Mouse (Mus musculus) G1E (cell line): Measurements from ENCODE around the gene Cd109. TPM values are rescaled to one million over a fixed set of nuclear protein-coding genes. Genes with fewer than 3 reads are reported as not detected.

Source experiments
- ATAC-seq: 2 replicates; pipeline ENCODE4 v1.8.0; 2016; ENCODE audit warnings: mild to moderate bottlenecking; ENCODE audit not compliant: insufficient number of reproducible peaks, poor library complexity, low FRiP score, severe bottlenecking; ENCODE audit errors: extremely low read depth
- DNase-seq: peaks from one replicate; pipeline ENCODE4 v3.0.0; 2012; ENCODE audit warnings: low spot score
- H3K27me3 ChIP-seq: 2 replicates; pipeline ENCODE4 v1.6.1; 2012; ENCODE audit warnings: mild to moderate bottlenecking, low read length, inconsistent platforms; ENCODE audit not compliant: insufficient read depth
- H3K36me3 ChIP-seq: replicated peaks from 2 replicates; pipeline ENCODE3; 2012; ENCODE audit warnings: mild to moderate bottlenecking, inconsistent platforms
- H3K4me1 ChIP-seq: 2 replicates; pipeline ENCODE4 v1.6.1; 2012; ENCODE audit warnings: low read depth, low read length, inconsistent platforms, mixed read lengths; ENCODE audit not compliant: insufficient read depth
- H3K4me3 ChIP-seq: 2 replicates; pipeline ENCODE4 v1.5.1; 2012; ENCODE audit warnings: low read depth, mild to moderate bottlenecking, inconsistent platforms, low read length, moderate library complexity, mixed read lengths
- H3K9me3 ChIP-seq: replicated peaks from 2 replicates; pipeline ENCODE4 v1.6.1; 2012; ENCODE audit warnings: inconsistent platforms
- CTCF ChIP-seq: IDR thresholded peaks from 2 replicates; pipeline ENCODE4 v1.5.1; 2012; ENCODE audit warnings: low read depth, low read length, inconsistent platforms, mixed read lengths
- GATA1 ChIP-seq: IDR thresholded peaks from 2 replicates; pipeline ENCODE4 v1.6.1; 2012; ENCODE audit warnings: borderline replicate concordance, low read length, inconsistent platforms, mixed read lengths
- GATA2 ChIP-seq: IDR thresholded peaks from 2 replicates; pipeline ENCODE4 v1.6.1; 2012; ENCODE audit warnings: low read depth, low read length, inconsistent platforms, borderline replicate concordance
- POLR2AphosphoS5 ChIP-seq: IDR thresholded peaks from 2 replicates; pipeline ENCODE4 v1.6.1; 2012; ENCODE audit warnings: low read depth, low read length, inconsistent platforms; ENCODE audit not compliant: insufficient replicate concordance
- TAL1 ChIP-seq: conservative IDR thresholded peaks from 2 replicates; pipeline ENCODE4 v1.6.1; 2012; ENCODE audit warnings: low read depth, low read length, inconsistent platforms, mixed read lengths
- polyA plus RNA-seq: library from polyadenylated mRNA; stranded (reverse); fragments of >175 nt; gene quantifications from 2 replicates; pipeline ENCODE4 v1.2.3, GENCODE M21; 2012
- total RNA-seq, 2 experiments: library from RNA; stranded (forward) in 1 of 2; stranded (reverse) in 1 of 2; fragments of 200-1000 nt in 1 of 2; fragments of >200 nt in 1 of 2; fragmentation: Nextera tagmentation in 1 of 2; gene quantifications; 2 replicates each; pipeline ENCODE4 v1.2.3; 2014 to 2017

Gene Cd109
- total and polyA plus RNA-seq, 3 experiments: 0.61 to 29.0 (median 11.4) TPM

GRCm38 (mm10) chr9:78599927-78600326 is 15.4 kb upstream of the Cd109 start:
- no peaks in the 10 kb centered on the region for H3K9me3 ChIP-seq
- peaks cover 10% of the 10 kb centered on the region for H3K27me3 ChIP-seq
- DNase-seq: no peak
- no peaks in the 10 kb centered on the region for H3K36me3 ChIP-seq
- no peak for TF ChIP-seq GATA1
- no peak for TF ChIP-seq TAL1
- no peak for TF ChIP-seq POLR2AphosphoS5
- TF ChIP-seq GATA2: no peak
- TF ChIP-seq CTCF: no peak
- no peak for ATAC-seq
- H3K4me1 ChIP-seq: peaks cover 18% of the 10 kb centered on the region
- no peak overlapping the region for H3K4me3 ChIP-seq

GRCm38 (mm10) chr9:78601046-78601730 is 14.2 kb upstream of the Cd109 start:
- ATAC-seq: peak; percentile 45
- peak; percentile 47 for DNase-seq
- Histone ChIP-seq H3K9me3 (no peaks in the 10 kb centered on the region), H3K27me3 (peaks cover 10% of the 10 kb centered on the region), H3K4me3 (no peak overlapping the region), H3K4me1 (peaks cover 6% of the 10 kb centered on the region), H3K36me3 (no peaks in the 10 kb centered on the region)
- TF ChIP-seq CTCF (peak; percentile 53), GATA2 (no peak)

- no peak for ATAC-seq
Measured at GRCm38 (mm10) chr9:78614201-78614600, 1.1 kb upstream of the Cd109 start.

GRCm38 (mm10) chr9:78619285-78619684 is 3.9 kb downstream of the Cd109 start:
- Histone ChIP-seq H3K36me3 (no peaks in the 10 kb centered on the region), H3K9me3 (peaks cover 4% of the 10 kb centered on the region; the same call in 1 of the 2 replicates), H3K4me1 (peaks cover 19% of the 10 kb centered on the region), H3K27me3 (peaks cover 19% of the 10 kb centered on the region), H3K4me3 (no peak overlapping the region)
- no peak for ATAC-seq
- no peak for TF ChIP-seq GATA2
- no peak for TF ChIP-seq GATA1
- no peak for TF ChIP-seq TAL1
- TF ChIP-seq POLR2AphosphoS5: no peak
- no peak for TF ChIP-seq CTCF
- no peak for DNase-seq

More at GRCm38 (mm10) chr9:78614201-78614600, 1.1 kb upstream of the Cd109 start:
- Histone ChIP-seq H3K36me3 (no peaks in the 10 kb centered on the region), H3K27me3 (peaks cover 36% of the 10 kb centered on the region), H3K9me3 (peaks cover 4% of the 10 kb centered on the region; the same call in 1 of the 2 replicates), H3K4me1 (peaks cover 7% of the 10 kb centered on the region), H3K4me3 (no peak overlapping the region)
- TF ChIP-seq GATA1: no peak
- no peak for TF ChIP-seq POLR2AphosphoS5
- no peak for TF ChIP-seq TAL1
- TF ChIP-seq CTCF: no peak
- no peak for DNase-seq

- TF ChIP-seq GATA1 (no peak), CTCF (no peak), POLR2AphosphoS5 (no peak), GATA2 (no peak), TAL1 (no peak)
- Histone ChIP-seq H3K9me3 (no peaks in the 10 kb centered on the region), H3K4me3 (no peak overlapping the region), H3K4me1 (peaks cover 12% of the 10 kb centered on the region), H3K36me3 (no peaks in the 10 kb centered on the region), H3K27me3 (peaks cover 3% of the 10 kb centered on the region; the same call in 1 of the 2 replicates)
- no peak for ATAC-seq
- no peak for DNase-seq
Measured at GRCm38 (mm10) chr9:78623301-78623747, 8.0 kb downstream of the Cd109 start.

- TF ChIP-seq POLR2AphosphoS5 (no peak), CTCF (no peak), GATA1 (no peak), TAL1 (no peak), GATA2 (no peak)
- H3K36me3 ChIP-seq: no peaks in the 10 kb centered on the region
- no peaks in the 10 kb centered on the region for H3K9me3 ChIP-seq
- H3K4me1 ChIP-seq: peaks cover 31% of the 10 kb centered on the region
- no peaks in the 10 kb centered on the region for H3K27me3 ChIP-seq
- no peak overlapping the region for H3K4me3 ChIP-seq
- ATAC-seq (no peak), DNase-seq (no peak)
Measured at GRCm38 (mm10) chr9:78629991-78630390, 14.6 kb downstream of the Cd109 start.

GRCm38 (mm10) chr9:78631755-78632434 is 16.5 kb downstream of the Cd109 start:
- Histone ChIP-seq H3K4me1 (peaks cover 49% of the 10 kb centered on the region), H3K9me3 (no peaks in the 10 kb centered on the region), H3K36me3 (no peaks in the 10 kb centered on the region), H3K27me3 (no peaks in the 10 kb centered on the region), H3K4me3 (no peak overlapping the region)
- DNase-seq (no peak), ATAC-seq (no peak)
- TF ChIP-seq CTCF (no peak), GATA1 (no peak), GATA2 (no peak), POLR2AphosphoS5 (no peak), TAL1 (no peak)
